Mouse (Mus musculus) forebrain, embryonic 12.5 days (tissue): Measurements from ENCODE around the gene Gm20696. TPM values are rescaled to one million over a fixed set of nuclear protein-coding genes. Genes with fewer than 3 reads are reported as not detected.

Source experiments
- ATAC-seq: fragments of 200-750 bp; cut with Nextera tagmentation; 2 replicates; pipeline ENCODE4 v1.8.0; 2017; ENCODE audit warnings: moderate TSS enrichment; ENCODE audit not compliant: low FRiP score
- H3K27ac ChIP-seq: fragments of 300-500 bp; sonication (generic); 2 replicates; pipeline ENCODE4 v1.5.1; 2016; ENCODE audit warnings: mild to moderate bottlenecking
- H3K27me3 ChIP-seq: fragments of 300-500 bp; sonication (generic); 2 replicates; pipeline ENCODE4 v1.6.1; 2016; ENCODE audit warnings: mild to moderate bottlenecking
- H3K36me3 ChIP-seq: fragments of 300-500 bp; sonication (generic); replicated peaks from 2 replicates; pipeline ENCODE4 v1.6.1; 2016; ENCODE audit warnings: mild to moderate bottlenecking
- H3K4me1 ChIP-seq: fragments of 300-500 bp; sonication (generic); 2 replicates; pipeline ENCODE4 v1.6.1; 2016
- H3K4me2 ChIP-seq: fragments of 300-500 bp; sonication (generic); 2 replicates; pipeline ENCODE4 v1.6.1; 2016; ENCODE audit warnings: mild to moderate bottlenecking, moderate library complexity
- H3K4me3 ChIP-seq: fragments of 300-500 bp; sonication (generic); replicated peaks from 2 replicates; pipeline ENCODE4 v1.5.1; 2016; ENCODE audit warnings: mild to moderate bottlenecking
- H3K9ac ChIP-seq: fragments of 300-500 bp; sonication (generic); 2 replicates; pipeline ENCODE4 v1.6.1; 2016; ENCODE audit warnings: mild to moderate bottlenecking
- H3K9me3 ChIP-seq: fragments of 300-500 bp; sonication (generic); 2 replicates; pipeline ENCODE4 v1.6.1; 2016
- WGBS: fragments of 180-500 bp; shearing (Covaris S2); methylation state at CpG from one replicate; pipeline ENCODE4 v1.1.7; 2016; 5-methylcytosine and 5-hydroxymethylcytosine counted together
- polyA plus RNA-seq: library from polyadenylated mRNA; unstranded; fragments of >200 nt; fragmentation: Nextera tagmentation; extraction: Ambion mirVana; gene quantifications from 2 replicates; pipeline ENCODE4 v1.2.1, GENCODE M21; 2016

The Gm20696 gene
- polyA plus RNA-seq, 1 experiment from 2014 or later, result 6.0 TPM

- no peak overlapping the region for H3K4me3 ChIP-seq
- no peaks in the 10 kb centered on the region for H3K4me1 ChIP-seq
- 85% methylated on average over 7 of the region's 7 CpGs for WGBS
- H3K9me3 ChIP-seq, result no peaks in the 10 kb centered on the region
- ATAC-seq, result no peak
- H3K27me3 ChIP-seq, result no peaks in the 10 kb centered on the region
- H3K36me3 ChIP-seq, result no peaks in the 10 kb centered on the region; the same call in 1 of the 2 replicates
- no peak overlapping the region for H3K27ac ChIP-seq
- H3K9ac ChIP-seq, result no peak overlapping the region
- H3K4me2 ChIP-seq, result no peak overlapping the region
Observed at GRCm38 (mm10) chr6:99498082-99498481, 168.5 kb downstream of the Gm20696 start.

- H3K36me3 ChIP-seq, result no peaks in the 10 kb centered on the region
- H3K4me1 ChIP-seq, result no peaks in the 10 kb centered on the region
- 81% methylated on average over 5 of the region's 5 CpGs for WGBS
- H3K9ac ChIP-seq, result no peak overlapping the region
- no peak overlapping the region for H3K4me3 ChIP-seq
- H3K27ac ChIP-seq, result no peak overlapping the region
- ATAC-seq, result no peak
- H3K27me3 ChIP-seq, result no peaks in the 10 kb centered on the region
- H3K9me3 ChIP-seq, result no peaks in the 10 kb centered on the region
- H3K4me2 ChIP-seq, result no peak overlapping the region
Observed at GRCm38 (mm10) chr6:99496114-99496513, 170.5 kb downstream of the Gm20696 start.

GRCm38 (mm10) chr6:99492937-99493336 lies 173.7 kb downstream of the Gm20696 start:
- Histone ChIP-seq H3K9ac (no peak overlapping the region), H3K4me1 (peaks cover 3% of the 10 kb centered on the region; the same call in 1 of the 2 replicates), H3K4me2 (no peak overlapping the region), H3K27me3 (no peaks in the 10 kb centered on the region), H3K9me3 (no peaks in the 10 kb centered on the region), H3K4me3 (no peak overlapping the region), H3K36me3 (no peaks in the 10 kb centered on the region), H3K27ac (no peak overlapping the region)
- 41% methylated on average over 3 of the region's 3 CpGs for WGBS
- ATAC-seq, result no peak

- Histone ChIP-seq H3K4me1 (peaks cover 3% of the 10 kb centered on the region; the same call in 1 of the 2 replicates), H3K27me3 (no peaks in the 10 kb centered on the region), H3K4me3 (no peak overlapping the region), H3K36me3 (no peaks in the 10 kb centered on the region), H3K9ac (no peak overlapping the region), H3K4me2 (no peak overlapping the region), H3K27ac (no peak overlapping the region), H3K9me3 (no peaks in the 10 kb centered on the region)
- ATAC-seq, result no peak
- WGBS, result 86% methylated on average over 6 of the region's 6 CpGs
Observed at GRCm38 (mm10) chr6:99491979-99492544, 174.5 kb downstream of the Gm20696 start.

GRCm38 (mm10) chr6:99491146-99491545 lies 175.5 kb downstream of the Gm20696 start:
- no peaks in the 10 kb centered on the region for H3K27me3 ChIP-seq
- WGBS, result 91% methylated on average over 3 of the region's 3 CpGs
- H3K4me1 ChIP-seq, result peaks cover 5% of the 10 kb centered on the region
- no peak overlapping the region for H3K27ac ChIP-seq
- no peaks in the 10 kb centered on the region for H3K36me3 ChIP-seq
- no peaks in the 10 kb centered on the region for H3K9me3 ChIP-seq
- H3K9ac ChIP-seq, result no peak overlapping the region
- no peak for ATAC-seq
- no peak overlapping the region for H3K4me2 ChIP-seq
- no peak overlapping the region for H3K4me3 ChIP-seq

GRCm38 (mm10) chr6:99489900-99490648 lies 176.5 kb downstream of the Gm20696 start:
- H3K36me3 ChIP-seq, result no peaks in the 10 kb centered on the region
- no peak overlapping the region for H3K4me3 ChIP-seq
- H3K27ac ChIP-seq, result no peak overlapping the region
- no peaks in the 10 kb centered on the region for H3K9me3 ChIP-seq
- no peaks in the 10 kb centered on the region for H3K27me3 ChIP-seq
- peaks cover 16% of the 10 kb centered on the region for H3K4me1 ChIP-seq
- no peak for ATAC-seq
- H3K4me2 ChIP-seq, result no peak overlapping the region
- 78% methylated on average over 8 of the region's 8 CpGs for WGBS
- H3K9ac ChIP-seq, result no peak overlapping the region

- no peaks in the 10 kb centered on the region for H3K9me3 ChIP-seq
- H3K27me3 ChIP-seq, result no peaks in the 10 kb centered on the region
- H3K4me1 ChIP-seq, result peaks cover 22% of the 10 kb centered on the region
- no peaks in the 10 kb centered on the region for H3K36me3 ChIP-seq
- no peak overlapping the region for H3K4me2 ChIP-seq
- no peak overlapping the region for H3K4me3 ChIP-seq
- ATAC-seq, result no peak
- no peak overlapping the region for H3K9ac ChIP-seq
- WGBS, result 85% methylated on average over 10 of the region's 10 CpGs
- no peak overlapping the region for H3K27ac ChIP-seq
Observed at GRCm38 (mm10) chr6:99489423-99489822, 177.2 kb downstream of the Gm20696 start.

GRCm38 (mm10) chr6:99485884-99486640 lies 180.5 kb downstream of the Gm20696 start:
- Histone ChIP-seq H3K36me3 (0 out of 2 replicates have a peak, but pooled peaks cover 3% of the 10 kb centered on the region), H3K9me3 (no peaks in the 10 kb centered on the region), H3K9ac (no peak overlapping the region), H3K4me2 (peak overlapping the region; percentile 40), H3K27ac (peak overlapping the region; percentile 79), H3K4me3 (no peak overlapping the region), H3K4me1 (peaks cover 34% of the 10 kb centered on the region), H3K27me3 (no peaks in the 10 kb centered on the region)
- peak; percentile 67; the same call in 1 of the 2 replicates for ATAC-seq
- 67% methylated on average over 12 of the region's 12 CpGs for WGBS

- H3K36me3 ChIP-seq, result 0 out of 2 replicates have a peak, but pooled peaks cover 3% of the 10 kb centered on the region
- WGBS, result 28% methylated on average over 20 of the region's 20 CpGs
- peak overlapping the region; percentile 79 for H3K27ac ChIP-seq
- ATAC-seq, result peak; percentile 90
- H3K27me3 ChIP-seq, result no peaks in the 10 kb centered on the region
- peak overlapping the region; percentile 40 for H3K4me2 ChIP-seq
- H3K9ac ChIP-seq, result no peak overlapping the region
- no peaks in the 10 kb centered on the region for H3K9me3 ChIP-seq
- peak overlapping the region; percentile 9 for H3K4me3 ChIP-seq
- peaks cover 32% of the 10 kb centered on the region for H3K4me1 ChIP-seq
Observed at GRCm38 (mm10) chr6:99485217-99485883, 181.2 kb downstream of the Gm20696 start.

- H3K4me3 ChIP-seq, result peak overlapping the region; percentile 9
- peak overlapping the region; percentile 40 for H3K4me2 ChIP-seq
- H3K9me3 ChIP-seq, result no peaks in the 10 kb centered on the region
- peak overlapping the region; percentile 79 for H3K27ac ChIP-seq
- WGBS, result 28% methylated on average over 8 of the region's 8 CpGs
- no peak; the same call in 1 of the 2 replicates for ATAC-seq
- H3K36me3 ChIP-seq, result 0 out of 2 replicates have a peak, but pooled peaks cover 3% of the 10 kb centered on the region
- H3K9ac ChIP-seq, result no peak overlapping the region
- no peaks in the 10 kb centered on the region for H3K27me3 ChIP-seq
- peaks cover 30% of the 10 kb centered on the region for H3K4me1 ChIP-seq
Observed at GRCm38 (mm10) chr6:99484884-99485216, 181.7 kb downstream of the Gm20696 start.

GRCm38 (mm10) chr6:99484197-99484725 lies 182.3 kb downstream of the Gm20696 start:
- Histone ChIP-seq H3K9me3 (no peaks in the 10 kb centered on the region), H3K4me1 (peaks cover 30% of the 10 kb centered on the region), H3K27ac (no peak overlapping the region), H3K9ac (no peak overlapping the region), H3K36me3 (0 out of 2 replicates have a peak, but pooled peaks cover 3% of the 10 kb centered on the region), H3K4me2 (no peak overlapping the region), H3K27me3 (no peaks in the 10 kb centered on the region), H3K4me3 (no peak overlapping the region)
- 91% methylated on average over 7 of the region's 7 CpGs for WGBS
- ATAC-seq, result no peak

GRCm38 (mm10) chr6:99483556-99483955 lies 183.0 kb downstream of the Gm20696 start:
- H3K36me3 ChIP-seq, result 0 out of 2 replicates have a peak, but pooled peaks cover 3% of the 10 kb centered on the region
- no peak for ATAC-seq
- 82% methylated on average over 10 of the region's 10 CpGs for WGBS
- H3K27me3 ChIP-seq, result no peaks in the 10 kb centered on the region
- H3K9ac ChIP-seq, result no peak overlapping the region
- no peak overlapping the region for H3K4me3 ChIP-seq
- H3K9me3 ChIP-seq, result no peaks in the 10 kb centered on the region
- no peak overlapping the region for H3K4me2 ChIP-seq
- H3K27ac ChIP-seq, result no peak overlapping the region
- peaks cover 30% of the 10 kb centered on the region for H3K4me1 ChIP-seq
